Mouse (Mus musculus): ENCODE measurements around the gene Frmd4a.

The Frmd4a gene

GRCm38 (mm10) chr2:4393046-4393445, 375.5 kb downstream of the Frmd4a start:
- DNase-seq (ENCODE audit: low spot score): no peak

GRCm38 (mm10) chr2:4394641-4395040, 377.1 kb downstream of the Frmd4a start:
- DNase-seq (ENCODE audit: low spot score): no peak

- no peak for DNase-seq (ENCODE audit: low spot score)
Measured at GRCm38 (mm10) chr2:4399721-4400120, 382.2 kb downstream of the Frmd4a start.

GRCm38 (mm10) chr2:4400771-4401596, 383.5 kb downstream of the Frmd4a start:
- peak; percentile 27 for DNase-seq (ENCODE audit: low spot score)

- DNase-seq (ENCODE audit: low spot score): peak; percentile 16
Measured at GRCm38 (mm10) chr2:4401597-4402581, 384.4 kb downstream of the Frmd4a start.

GRCm38 (mm10) chr2:4406977-4407376, 389.5 kb downstream of the Frmd4a start:
- no peak for DNase-seq (ENCODE audit: low spot score)

- no peak for DNase-seq (ENCODE audit: low spot score)
Measured at GRCm38 (mm10) chr2:4409810-4410433, 392.4 kb downstream of the Frmd4a start.

GRCm38 (mm10) chr2:4412870-4413595, 395.5 kb downstream of the Frmd4a start:
- DNase-seq (ENCODE audit: low spot score): no peak

- no peak for DNase-seq (ENCODE audit: low spot score)
Measured at GRCm38 (mm10) chr2:4413596-4414335, 396.2 kb downstream of the Frmd4a start.

- DNase-seq (ENCODE audit: low spot score): no peak
Measured at GRCm38 (mm10) chr2:4420679-4421312, 403.3 kb downstream of the Frmd4a start.

- DNase-seq (ENCODE audit: low spot score): no peak
Measured at GRCm38 (mm10) chr2:4421757-4422156, 404.2 kb downstream of the Frmd4a start.

GRCm38 (mm10) chr2:4423896-4424295, 406.4 kb downstream of the Frmd4a start:
- no peak for DNase-seq (ENCODE audit: low spot score)

- no peak for DNase-seq (ENCODE audit: low spot score)
Measured at GRCm38 (mm10) chr2:4428407-4428855, 410.9 kb downstream of the Frmd4a start.

- no peak for DNase-seq (ENCODE audit: low spot score)
Measured at GRCm38 (mm10) chr2:4433119-4433518, 415.6 kb downstream of the Frmd4a start.

- no peak for DNase-seq (ENCODE audit: low spot score)
Measured at GRCm38 (mm10) chr2:4435051-4435450, 417.5 kb downstream of the Frmd4a start.

- DNase-seq (ENCODE audit: low spot score): no peak
Measured at GRCm38 (mm10) chr2:4436361-4437231, 419.1 kb downstream of the Frmd4a start.

- no peak for DNase-seq (ENCODE audit: low spot score)
Measured at GRCm38 (mm10) chr2:4438739-4439138, 421.2 kb downstream of the Frmd4a start.

- no peak for DNase-seq (ENCODE audit: low spot score)
Measured at GRCm38 (mm10) chr2:4439909-4440308, 422.4 kb downstream of the Frmd4a start.

- no peak for DNase-seq (ENCODE audit: low spot score)
Measured at GRCm38 (mm10) chr2:4441840-4442239, 424.3 kb downstream of the Frmd4a start.

Measured in testis, postnatal 14 days (tissue).